Mouse (Mus musculus) lung, embryonic 16.5 days (tissue): Measurements from ENCODE around the gene Cfap58. TPM values are rescaled to one million over a fixed set of nuclear protein-coding genes. Genes with fewer than 3 reads are reported as not detected.
A peak's percentile ranks its signal among the peaks of the same experiment; 100 is the strongest.

Source experiments
- ATAC-seq: fragments of 200-750 bp; cut with Nextera tagmentation; 2 replicates; pipeline ENCODE4 v1.8.0; 2017; ENCODE audit warnings: low read depth, mild to moderate bottlenecking, moderate library complexity
- H3K27ac ChIP-seq: fragments of 300-500 bp; sonication (generic); 2 replicates; pipeline ENCODE4 v1.5.1; 2014; ENCODE audit warnings: mild to moderate bottlenecking, control low read depth, low read length
- H3K27me3 ChIP-seq: fragments of 300-500 bp; sonication (generic); 2 replicates; pipeline ENCODE4 v1.6.1; 2014; ENCODE audit warnings: low read depth, low read length, mixed read lengths; ENCODE audit not compliant: control insufficient read depth, insufficient read depth
- H3K36me3 ChIP-seq: fragments of 300-500 bp; sonication (generic); 2 replicates; pipeline ENCODE4 v1.6.1; 2014; ENCODE audit warnings: low read length; ENCODE audit not compliant: control insufficient read depth, insufficient read depth
- H3K4me1 ChIP-seq: fragments of 300-500 bp; sonication (generic); replicated peaks from 2 replicates; pipeline ENCODE4 v1.6.1; 2014; ENCODE audit warnings: low read length, mixed read lengths; ENCODE audit not compliant: control insufficient read depth, insufficient read depth
- H3K4me2 ChIP-seq: fragments of 300-500 bp; sonication (generic); 2 replicates; pipeline ENCODE4 v1.6.1; 2014; ENCODE audit warnings: low read depth, low read length, control low read depth
- H3K4me3 ChIP-seq: fragments of 300-500 bp; sonication (generic); 2 replicates; pipeline ENCODE4 v1.5.1; 2014; ENCODE audit warnings: mild to moderate bottlenecking, low read length, control low read depth
- H3K9ac ChIP-seq: fragments of 300-500 bp; sonication (generic); 2 replicates; pipeline ENCODE4 v1.6.1; 2014; ENCODE audit warnings: low read length, control low read depth
- H3K9me3 ChIP-seq: fragments of 300-500 bp; sonication (generic); 2 replicates; pipeline ENCODE4 v1.6.1; 2016; ENCODE audit warnings: low read length; ENCODE audit not compliant: control insufficient read depth
- WGBS: fragments of 180-500 bp; shearing (Covaris S2); extraction: QIAGEN DNeasy Blood & Tissue Kit; methylation state at CpG from one replicate; pipeline ENCODE4 v1.1.7; 2014; 5-methylcytosine and 5-hydroxymethylcytosine counted together
- polyA plus RNA-seq: library from polyadenylated mRNA; unstranded; fragments of >200 nt; fragmentation: Nextera tagmentation; extraction: Ambion mirVana; gene quantifications from 2 replicates; pipeline ENCODE4 v1.2.1, GENCODE M21; 2015

Gene Cfap58
- polyA plus RNA-seq, 1 experiment from 2014 or later, result 0.53 TPM

- WGBS, result 87% methylated on average over 7 of the region's 7 CpGs
- H3K4me1 ChIP-seq, result peaks cover 38% of the 10 kb centered on the region
- no peak for ATAC-seq
Measured at GRCm38 (mm10) chr19:47913344-47913743, 24.1 kb upstream of the Cfap58 start.

GRCm38 (mm10) chr19:47914191-47914590 is 23.3 kb upstream of the Cfap58 start:
- no peak for ATAC-seq
- Histone ChIP-seq H3K27me3 (no peaks in the 10 kb centered on the region), H3K4me1 (peaks cover 33% of the 10 kb centered on the region), H3K4me2 (no peak overlapping the region), H3K4me3 (no peak overlapping the region), H3K36me3 (no peaks in the 10 kb centered on the region), H3K27ac (no peak overlapping the region), H3K9me3 (no peaks in the 10 kb centered on the region), H3K9ac (no peak overlapping the region)
- 88% methylated on average over 4 of the region's 4 CpGs for WGBS

More at GRCm38 (mm10) chr19:47913344-47913743, 24.1 kb upstream of the Cfap58 start:
- no peak overlapping the region for H3K9ac ChIP-seq
- H3K27me3 ChIP-seq, result no peaks in the 10 kb centered on the region
- no peak overlapping the region for H3K4me2 ChIP-seq
- H3K9me3 ChIP-seq, result no peaks in the 10 kb centered on the region
- no peak overlapping the region for H3K27ac ChIP-seq
- H3K4me3 ChIP-seq, result no peak overlapping the region
- H3K36me3 ChIP-seq, result no peaks in the 10 kb centered on the region

- no peak overlapping the region for H3K4me2 ChIP-seq
- no peaks in the 10 kb centered on the region for H3K36me3 ChIP-seq
- no peak overlapping the region for H3K9ac ChIP-seq
- no peaks in the 10 kb centered on the region for H3K27me3 ChIP-seq
- no peak overlapping the region for H3K27ac ChIP-seq
- no peak overlapping the region for H3K4me3 ChIP-seq
- ATAC-seq, result no peak
- WGBS, result 79% methylated on average over 4 of the region's 4 CpGs
- H3K9me3 ChIP-seq, result no peaks in the 10 kb centered on the region
- H3K4me1 ChIP-seq, result peaks cover 28% of the 10 kb centered on the region
Measured at GRCm38 (mm10) chr19:47915251-47915650, 22.2 kb upstream of the Cfap58 start.

GRCm38 (mm10) chr19:47917396-47917795 is 20.1 kb upstream of the Cfap58 start:
- H3K4me2 ChIP-seq, result peak overlapping the region; percentile 73
- peak overlapping the region; percentile 89 for H3K4me3 ChIP-seq
- no peaks in the 10 kb centered on the region for H3K27me3 ChIP-seq
- no peaks in the 10 kb centered on the region for H3K36me3 ChIP-seq
- H3K27ac ChIP-seq, result no peak overlapping the region
- H3K4me1 ChIP-seq, result peaks cover 30% of the 10 kb centered on the region
- ATAC-seq, result no peak
- H3K9me3 ChIP-seq, result no peaks in the 10 kb centered on the region
- peak overlapping the region; percentile 91 for H3K9ac ChIP-seq
- 34% methylated on average over 4 of the region's 4 CpGs for WGBS

GRCm38 (mm10) chr19:47918016-47918415 is 19.5 kb upstream of the Cfap58 start:
- ATAC-seq, result no peak
- peaks cover 30% of the 10 kb centered on the region for H3K4me1 ChIP-seq
- no peaks in the 10 kb centered on the region for H3K27me3 ChIP-seq
- 11% methylated on average over 9 of the region's 9 CpGs for WGBS
- H3K27ac ChIP-seq, result peak overlapping the region; percentile 97
- H3K4me2 ChIP-seq, result peak overlapping the region; percentile 73
- H3K9me3 ChIP-seq, result no peaks in the 10 kb centered on the region
- peak overlapping the region; percentile 91 for H3K9ac ChIP-seq
- H3K36me3 ChIP-seq, result no peaks in the 10 kb centered on the region
- peak overlapping the region; percentile 89 for H3K4me3 ChIP-seq

- H3K4me1 ChIP-seq, result peaks cover 30% of the 10 kb centered on the region
- no peaks in the 10 kb centered on the region for H3K27me3 ChIP-seq
- peak; percentile 25; the same call in 1 of the 2 replicates for ATAC-seq
- no peaks in the 10 kb centered on the region for H3K36me3 ChIP-seq
- peak overlapping the region; percentile 73 for H3K4me2 ChIP-seq
- peak overlapping the region; percentile 97 for H3K27ac ChIP-seq
- no peaks in the 10 kb centered on the region for H3K9me3 ChIP-seq
- peak overlapping the region; percentile 91 for H3K9ac ChIP-seq
- under 1% methylated on average over 29 of the region's 29 CpGs for WGBS
- H3K4me3 ChIP-seq, result peak overlapping the region; percentile 89
Measured at GRCm38 (mm10) chr19:47918455-47919101, 18.9 kb upstream of the Cfap58 start.

- peak within 1 kb of the TSS; percentile 89 for H3K4me3 ChIP-seq
- H3K4me1 ChIP-seq, result peaks cover 30% of the 10 kb centered on the region
- H3K9me3 ChIP-seq, result no peaks in the 10 kb centered on the region
- peak; percentile 88 for ATAC-seq
- H3K9ac ChIP-seq, result peak within 1 kb of the TSS; percentile 91
- WGBS, result under 1% methylated on average over 48 of the region's 48 CpGs
- peak within 1 kb of the TSS; percentile 97 for H3K27ac ChIP-seq
- no peaks in the 10 kb centered on the region for H3K27me3 ChIP-seq
- no peaks in the 10 kb centered on the region for H3K36me3 ChIP-seq
- H3K4me2 ChIP-seq, result peak within 1 kb of the TSS; percentile 73
Measured at GRCm38 (mm10) chr19:47919126-47919965, 18.1 kb upstream of the Cfap58 start, which contains the start of the genes Cfap43 and Itprip. Gene Cfap43, minus strand, starts transcription at chr19:47919287. Gene Itprip, minus strand, starts transcription at chr19:47919299.

GRCm38 (mm10) chr19:47919966-47920375 is 17.5 kb upstream of the Cfap58 start:
- WGBS, result 0% methylated on average over 8 of the region's 8 CpGs
- no peaks in the 10 kb centered on the region for H3K36me3 ChIP-seq
- H3K4me3 ChIP-seq, result peak overlapping the region; percentile 89
- H3K27me3 ChIP-seq, result no peaks in the 10 kb centered on the region
- peak; percentile 39 for ATAC-seq
- no peaks in the 10 kb centered on the region for H3K9me3 ChIP-seq
- peaks cover 30% of the 10 kb centered on the region for H3K4me1 ChIP-seq
- H3K4me2 ChIP-seq, result peak overlapping the region; percentile 73
- H3K9ac ChIP-seq, result peak overlapping the region; percentile 91
- peak overlapping the region; percentile 97 for H3K27ac ChIP-seq

GRCm38 (mm10) chr19:47925819-47926218 is 11.7 kb upstream of the Cfap58 start:
- WGBS, result 49% methylated on average over 7 of the region's 7 CpGs
- Histone ChIP-seq H3K27ac (no peak overlapping the region), H3K4me3 (no peak overlapping the region), H3K36me3 (no peaks in the 10 kb centered on the region), H3K4me1 (peaks cover 15% of the 10 kb centered on the region), H3K9me3 (no peaks in the 10 kb centered on the region), H3K9ac (no peak overlapping the region), H3K27me3 (no peaks in the 10 kb centered on the region), H3K4me2 (no peak overlapping the region)
- no peak for ATAC-seq
